Mouse (Mus musculus) heart, adult 2 months (tissue): Measurements from ENCODE around the gene Mob3c.

Experiments used
- CTCF ChIP-seq: fragments of 200-600 bp; IDR thresholded peaks from 2 replicates; pipeline ENCODE4 v1.8.1; 2022; ENCODE audit warnings: antibody characterized with exemption, mild to moderate bottlenecking, moderate library complexity
- POLR2A ChIP-seq: fragments of 200-500 bp; IDR thresholded peaks from 2 replicates; pipeline ENCODE4 v1.6.1; 2011; ENCODE audit warnings: mild to moderate bottlenecking, low read depth, low read length, control low read depth; ENCODE audit not compliant: insufficient read depth

GRCm38 (mm10) chr4:115830491-115830890 lies 2.6 kb downstream of the Mob3c start:
- no peak for TF ChIP-seq POLR2A
- no peak for TF ChIP-seq CTCF
